Mouse (Mus musculus): ENCODE data around the gene Plek2. TPM values are rescaled to one million over a fixed set of nuclear protein-coding genes. Genes with fewer than 3 reads are reported as not detected.

Plek2 gene
- total RNA-seq (2014; rRNA removed) = 1.2 and 1.9 TPM in 2 replicates
- polyA plus RNA-seq (2015; fragmentation: Nextera tagmentation; extraction: Ambion mirVana) = 2.4 and 2.7 TPM in 2 replicates

- DNase-seq (ENCODE audit: low spot score) (peak; percentile 54), ATAC-seq (peak; percentile 66)
- Histone ChIP-seq H3K27ac (no peak within 1 kb of the TSS), H3K27me3 (ENCODE audit: insufficient read depth, low read length) (peaks cover 9% of the 10 kb centered on the region), H3K4me3 (ENCODE audit: low read length) (peak within 1 kb of the TSS; percentile 46), H3K9me3 (ENCODE audit: low read length) (no peaks in the 10 kb centered on the region), H3K4me2 (ENCODE audit: low read depth, low read length) (peak within 1 kb of the TSS; percentile 90), H3K9ac (replicated peaks; ENCODE audit: low read length) (peak within 1 kb of the TSS; percentile 38), H3K4me1 (ENCODE audit: insufficient read depth, low read length) (peaks cover 12% of the 10 kb centered on the region; the same call in 1 of the 2 replicates), H3K36me3 (ENCODE audit: insufficient read depth, low read length) (no peaks in the 10 kb centered on the region)
- 3% methylated on average over 38 of the region's 38 CpGs for WGBS
- TF ChIP-seq CTCF (IDR thresholded peaks at IDR 0.05; ENCODE audit: low read depth) = peak; percentile 41
Observed at GRCm38 (mm10) chr12:78906707-78907162, at the start of gene Plek2. Gene Plek2, minus strand, starts transcription at chr12:78906964.

GRCm38 (mm10) chr12:78956405-78956804 lies 49.6 kb upstream of the Plek2 start:
- Histone ChIP-seq H3K9ac (replicated peaks; ENCODE audit: low read length) (no peak overlapping the region), H3K4me1 (ENCODE audit: insufficient read depth, low read length) (no peaks in the 10 kb centered on the region), H3K4me2 (ENCODE audit: low read depth, low read length) (no peak overlapping the region), H3K9me3 (ENCODE audit: low read length) (peaks cover 10% of the 10 kb centered on the region; the same call in 1 of the 2 replicates), H3K36me3 (ENCODE audit: insufficient read depth, low read length) (no peaks in the 10 kb centered on the region), H3K27ac (no peak overlapping the region), H3K27me3 (ENCODE audit: insufficient read depth, low read length) (no peaks in the 10 kb centered on the region), H3K4me3 (ENCODE audit: low read length) (no peak overlapping the region)
- 89% methylated on average over 4 of the region's 4 CpGs for whole genome bisulfite sequencing
- ATAC-seq (no peak), DNase-seq (ENCODE audit: low spot score) (no peak)
- TF ChIP-seq CTCF (IDR thresholded peaks at IDR 0.05; ENCODE audit: low read depth) = no peak

- no peak overlapping the region for H3K4me3 ChIP-seq (ENCODE audit: low read length)
- H3K27ac ChIP-seq = peak overlapping the region; percentile 76
- no peaks in the 10 kb centered on the region for H3K27me3 ChIP-seq (ENCODE audit: insufficient read depth, low read length)
- 50% methylated on average over 3 of the region's 3 CpGs for WGBS
- DNase-seq (ENCODE audit: low spot score) (peak; percentile 52), ATAC-seq (peak; percentile 82)
- TF ChIP-seq CTCF (IDR thresholded peaks at IDR 0.05; ENCODE audit: low read depth) = no peak
- no peak overlapping the region for H3K4me2 ChIP-seq (ENCODE audit: low read depth, low read length)
- H3K36me3 ChIP-seq (ENCODE audit: insufficient read depth, low read length) = no peaks in the 10 kb centered on the region
- no peaks in the 10 kb centered on the region for H3K4me1 ChIP-seq (ENCODE audit: insufficient read depth, low read length)
- no peak overlapping the region for H3K9ac ChIP-seq (replicated peaks; ENCODE audit: low read length)
- H3K9me3 ChIP-seq (ENCODE audit: low read length) = peaks cover 10% of the 10 kb centered on the region; the same call in 1 of the 2 replicates
Observed at GRCm38 (mm10) chr12:78952484-78952883, 45.7 kb upstream of the Plek2 start.

- Histone ChIP-seq H3K4me2 (ENCODE audit: low read depth, low read length) (no peak overlapping the region), H3K36me3 (ENCODE audit: insufficient read depth, low read length) (no peaks in the 10 kb centered on the region), H3K9ac (replicated peaks; ENCODE audit: low read length) (no peak overlapping the region), H3K4me1 (ENCODE audit: insufficient read depth, low read length) (no peaks in the 10 kb centered on the region), H3K4me3 (ENCODE audit: low read length) (no peak overlapping the region), H3K27me3 (ENCODE audit: insufficient read depth, low read length) (no peaks in the 10 kb centered on the region), H3K27ac (peak overlapping the region; percentile 76), H3K9me3 (ENCODE audit: low read length) (peaks cover 6% of the 10 kb centered on the region; the same call in 1 of the 2 replicates)
- TF ChIP-seq CTCF (IDR thresholded peaks at IDR 0.05; ENCODE audit: low read depth) = no peak
- ATAC-seq (peak; percentile 41; the same call in 1 of the 2 replicates), DNase-seq (ENCODE audit: low spot score) (peak; percentile 31)
- 51% methylated on average over 11 of the region's 11 CpGs for WGBS
Observed at GRCm38 (mm10) chr12:78952053-78952452, 45.3 kb upstream of the Plek2 start.

- no peaks in the 10 kb centered on the region for H3K36me3 ChIP-seq (ENCODE audit: insufficient read depth, low read length)
Observed at GRCm38 (mm10) chr12:78947661-78948060, 40.9 kb upstream of the Plek2 start.

GRCm38 (mm10) chr12:78947161-78947560 lies 40.4 kb upstream of the Plek2 start:
- no peak overlapping the region for H3K27ac ChIP-seq
- no peak overlapping the region for H3K4me2 ChIP-seq (ENCODE audit: low read depth, low read length)
- 80% methylated on average over 6 of the region's 6 CpGs for WGBS
- no peaks in the 10 kb centered on the region for H3K9me3 ChIP-seq (ENCODE audit: low read length)
- no peak overlapping the region for H3K4me3 ChIP-seq (ENCODE audit: low read length)
- ATAC-seq (peak; percentile 50; the same call in 1 of the 2 replicates), DNase-seq (ENCODE audit: low spot score) (peak; percentile 54)
- TF ChIP-seq CTCF (IDR thresholded peaks at IDR 0.05; ENCODE audit: low read depth) = peak; percentile 67
- no peak overlapping the region for H3K9ac ChIP-seq (replicated peaks; ENCODE audit: low read length)
- H3K36me3 ChIP-seq (ENCODE audit: insufficient read depth, low read length) = no peaks in the 10 kb centered on the region
- H3K4me1 ChIP-seq (ENCODE audit: insufficient read depth, low read length) = no peaks in the 10 kb centered on the region
- no peaks in the 10 kb centered on the region for H3K27me3 ChIP-seq (ENCODE audit: insufficient read depth, low read length)

More at GRCm38 (mm10) chr12:78947661-78948060, 40.9 kb upstream of the Plek2 start:
- WGBS = 74% methylated on average over 5 of the region's 5 CpGs
- no peak overlapping the region for H3K9ac ChIP-seq (replicated peaks; ENCODE audit: low read length)
- H3K27me3 ChIP-seq (ENCODE audit: insufficient read depth, low read length) = no peaks in the 10 kb centered on the region
- no peak for DNase-seq (ENCODE audit: low spot score)
- H3K4me3 ChIP-seq (ENCODE audit: low read length) = no peak overlapping the region
- no peaks in the 10 kb centered on the region for H3K9me3 ChIP-seq (ENCODE audit: low read length)
- no peak overlapping the region for H3K27ac ChIP-seq
- ATAC-seq = no peak
- no peaks in the 10 kb centered on the region for H3K4me1 ChIP-seq (ENCODE audit: insufficient read depth, low read length)
- no peak for TF ChIP-seq CTCF (IDR thresholded peaks at IDR 0.05; ENCODE audit: low read depth)
- H3K4me2 ChIP-seq (ENCODE audit: low read depth, low read length) = no peak overlapping the region

- no peaks in the 10 kb centered on the region for H3K36me3 ChIP-seq (ENCODE audit: insufficient read depth, low read length)
- no peaks in the 10 kb centered on the region for H3K4me1 ChIP-seq (ENCODE audit: insufficient read depth, low read length)
- 82% methylated on average over 6 of the region's 6 CpGs for WGBS
- DNase-seq (ENCODE audit: low spot score) (no peak), ATAC-seq (no peak)
- no peaks in the 10 kb centered on the region for H3K9me3 ChIP-seq (ENCODE audit: low read length)
- no peak overlapping the region for H3K4me2 ChIP-seq (ENCODE audit: low read depth, low read length)
- no peak for TF ChIP-seq CTCF (IDR thresholded peaks at IDR 0.05; ENCODE audit: low read depth)
- no peak overlapping the region for H3K4me3 ChIP-seq (ENCODE audit: low read length)
- H3K27me3 ChIP-seq (ENCODE audit: insufficient read depth, low read length) = no peaks in the 10 kb centered on the region
- no peak overlapping the region for H3K27ac ChIP-seq
- H3K9ac ChIP-seq (replicated peaks; ENCODE audit: low read length) = no peak overlapping the region
Observed at GRCm38 (mm10) chr12:78942931-78943330, 36.2 kb upstream of the Plek2 start.

All from hindbrain, postnatal 0 days (tissue).